In genomic region chr4:123667260-123667867, GRCm38 (mm10) we compare ENCODE assay signal across 8 mouse cellular contexts. TPM values are rescaled to one million over a fixed set of nuclear protein-coding genes. Genes with fewer than 3 reads are reported as not detected.
DNase-seq lines count a peak whose midpoint lies in the region; ATAC-seq and TF ChIP-seq lines count a peak whose summit lies in the region.

No protein-coding gene starts in this region.

- H3K36me3 ChIP-seq in limb, embryonic 10.5 days = peaks cover 2% of the 10 kb centered on the region; the same call in 1 of the 2 replicates
- no peaks in the 10 kb centered on the region for H3K36me3 ChIP-seq in midbrain, embryonic 15.5 days (replicated peaks)

- TF ChIP-seq POLR2A in cortical plate, adult 2 months (IDR thresholded peaks at IDR 0.05; ENCODE audit: extremely low read depth, insufficient read depth, low read length) = no peak

- ATAC-seq in midbrain, embryonic 15.5 days (replicated peaks) = no peak

- TF ChIP-seq CTCF in cortical plate, adult 2 months (IDR thresholded peaks at IDR 0.05; ENCODE audit: extremely low read depth, insufficient read depth, low read length) = peak; percentile 98

- no peaks in the 10 kb centered on the region for H3K9me3 ChIP-seq in limb, embryonic 10.5 days (replicated peaks)
- H3K9me3 ChIP-seq in midbrain, embryonic 15.5 days = no peaks in the 10 kb centered on the region

- H3K4me1 ChIP-seq in cortical plate, adult 2 months (ENCODE audit: control insufficient read depth, insufficient read depth, low read length) = peaks cover 25% of the 10 kb centered on the region
- peaks cover 31% of the 10 kb centered on the region for H3K4me1 ChIP-seq in limb, embryonic 10.5 days
- H3K4me1 ChIP-seq in midbrain, embryonic 15.5 days = peaks cover 66% of the 10 kb centered on the region

- WGBS in limb, embryonic 10.5 days = 66% methylated on average over 1 of the region's 1 CpGs
- WGBS in midbrain, embryonic 15.5 days = 7% methylated on average over 1 of the region's 1 CpGs

- no peak overlapping the region for H3K9ac ChIP-seq in midbrain, embryonic 15.5 days

- no peaks in the 10 kb centered on the region for H3K27me3 ChIP-seq in limb, embryonic 10.5 days (ENCODE audit: low read depth, poor library complexity, severe bottlenecking)
- no peaks in the 10 kb centered on the region for H3K27me3 ChIP-seq in midbrain, embryonic 15.5 days (replicated peaks)

- peak; percentile 59 to 66 for DNase-seq in urinary bladder, adult 18-20 months (ENCODE audit: low spot score in 2 of 2)
- DNase-seq in urinary bladder, adult 2 months (ENCODE audit: low spot score) = no peak
- peak; percentile 77 for DNase-seq in gastrocnemius, postnatal 10 days
- DNase-seq in kidney, adult 18-20 months = peak; percentile 86
- DNase-seq in limb, embryonic 10.5 days (ENCODE audit: low spot score) = peak; percentile 74
- peak; percentile 74 to 81 for DNase-seq in spleen, postnatal 10 days (ENCODE audit: low spot score in 2 of 2)

- no peak overlapping the region for H3K4me3 ChIP-seq in cortical plate, adult 2 months (ENCODE audit: insufficient read depth, low read length)
- no peak overlapping the region for H3K4me3 ChIP-seq in limb, embryonic 10.5 days
- no peak overlapping the region for H3K4me3 ChIP-seq in midbrain, embryonic 15.5 days

- no peak overlapping the region for H3K4me2 ChIP-seq in midbrain, embryonic 15.5 days

- peak overlapping the region; percentile 83 for H3K27ac ChIP-seq in cortical plate, adult 2 months (ENCODE audit: insufficient read depth, low read length)
- no peak overlapping the region for H3K27ac ChIP-seq in limb, embryonic 10.5 days
- H3K27ac ChIP-seq in midbrain, embryonic 15.5 days = peak overlapping the region; percentile 98

RNA-seq across cellular contexts. Expression of gene Macf1, which starts 16.8 kb away (rescaled TPM):
- 94.0 and 119 TPM in 2 replicates for polyA plus RNA-seq in urinary bladder, adult 2 months (2012; rRNA removed)
- polyA plus RNA-seq in cortical plate, adult 2 months (2012; rRNA removed) = 137 and 141 TPM in 2 replicates
- 100 to 1,000 TPM; 108 to 144 TPM for total RNA-seq in gastrocnemius, postnatal 10 days (2021)
- polyA plus RNA-seq in limb, embryonic 10.5 days (2016; fragmentation: Nextera tagmentation; extraction: Ambion mirVana) = 45.2 and 55.5 TPM in 2 replicates
- polyA plus RNA-seq in midbrain, embryonic 15.5 days (2015; fragmentation: Nextera tagmentation; extraction: Ambion mirVana) = 76.4 and 82.6 TPM in 2 replicates

RNA-seq across cellular contexts. Expression of gene Ndufs5, which starts 50.6 kb away (rescaled TPM):
- 312 and 316 TPM in 2 replicates for polyA plus RNA-seq in urinary bladder, adult 2 months (2012; rRNA removed)
- 460 and 497 TPM in 2 replicates for polyA plus RNA-seq in cortical plate, adult 2 months (2012; rRNA removed)
- total RNA-seq in gastrocnemius, postnatal 10 days (2021) = 100 to 1,000 TPM; 227 to 266 TPM
- polyA plus RNA-seq in limb, embryonic 10.5 days (2016; fragmentation: Nextera tagmentation; extraction: Ambion mirVana) = 340 and 356 TPM in 2 replicates
- polyA plus RNA-seq in midbrain, embryonic 15.5 days (2015; fragmentation: Nextera tagmentation; extraction: Ambion mirVana) = 410 and 413 TPM in 2 replicates
